Mouse (Mus musculus): Measurements from ENCODE around the gene Rgs5. TPM values are rescaled to one million over a fixed set of nuclear protein-coding genes. Genes with fewer than 3 reads are reported as not detected.
A peak's percentile ranks its signal among the peaks of the same experiment; 100 is the strongest.

The Rgs5 gene
- not detected in 2 replicates for total RNA-seq (2017)

GRCm38 (mm10) chr1:169655256-169655655 lies at the start of gene Rgs5:
Gene Rgs5, plus strand, starts transcription at chr1:169655501.
- no peak for ATAC-seq (replicated peaks; ENCODE audit: low read depth, poor library complexity, severe bottlenecking)

GRCm38 (mm10) chr1:169606164-169606563 lies 49.1 kb upstream of the Rgs5 start:
- no peak for ATAC-seq (replicated peaks; ENCODE audit: low read depth, poor library complexity, severe bottlenecking)

- no peak for ATAC-seq (replicated peaks; ENCODE audit: low read depth, poor library complexity, severe bottlenecking)
Observed at GRCm38 (mm10) chr1:169629738-169630137, 25.6 kb upstream of the Rgs5 start.

GRCm38 (mm10) chr1:169637251-169637750 lies 18.0 kb upstream of the Rgs5 start:
- ATAC-seq (replicated peaks; ENCODE audit: low read depth, poor library complexity, severe bottlenecking): no peak

- ATAC-seq (replicated peaks; ENCODE audit: low read depth, poor library complexity, severe bottlenecking): no peak
Observed at GRCm38 (mm10) chr1:169644884-169645653, 10.2 kb upstream of the Rgs5 start.

- no peak for ATAC-seq (replicated peaks; ENCODE audit: low read depth, poor library complexity, severe bottlenecking)
Observed at GRCm38 (mm10) chr1:169659479-169659878, 4.2 kb downstream of the Rgs5 start.

GRCm38 (mm10) chr1:169667328-169667727 lies 12.0 kb downstream of the Rgs5 start:
- no peak for ATAC-seq (replicated peaks; ENCODE audit: low read depth, poor library complexity, severe bottlenecking)

- no peak; the same call in 1 of the 2 replicates for ATAC-seq (replicated peaks; ENCODE audit: low read depth, poor library complexity, severe bottlenecking)
Observed at GRCm38 (mm10) chr1:169670705-169671104, 15.4 kb downstream of the Rgs5 start.

- no peak for ATAC-seq (replicated peaks; ENCODE audit: low read depth, poor library complexity, severe bottlenecking)
Observed at GRCm38 (mm10) chr1:169671801-169672200, 16.5 kb downstream of the Rgs5 start.

GRCm38 (mm10) chr1:169672272-169672671 lies 17.0 kb downstream of the Rgs5 start:
- no peak for ATAC-seq (replicated peaks; ENCODE audit: low read depth, poor library complexity, severe bottlenecking)

- ATAC-seq (replicated peaks; ENCODE audit: low read depth, poor library complexity, severe bottlenecking): peak; percentile 65; the same call in 1 of the 2 replicates
Observed at GRCm38 (mm10) chr1:169674116-169674515, 18.8 kb downstream of the Rgs5 start.

- no peak for ATAC-seq (replicated peaks; ENCODE audit: low read depth, poor library complexity, severe bottlenecking)
Observed at GRCm38 (mm10) chr1:169676751-169677150, 21.4 kb downstream of the Rgs5 start.

GRCm38 (mm10) chr1:169680455-169681208 lies 25.3 kb downstream of the Rgs5 start:
- no peak for ATAC-seq (replicated peaks; ENCODE audit: low read depth, poor library complexity, severe bottlenecking)

- peak; percentile 60; the same call in 1 of the 2 replicates for ATAC-seq (replicated peaks; ENCODE audit: low read depth, poor library complexity, severe bottlenecking)
Observed at GRCm38 (mm10) chr1:169682775-169683497, 27.6 kb downstream of the Rgs5 start.

- no peak for ATAC-seq (replicated peaks; ENCODE audit: low read depth, poor library complexity, severe bottlenecking)
Observed at GRCm38 (mm10) chr1:169685257-169685656, 30.0 kb downstream of the Rgs5 start.

- no peak for ATAC-seq (replicated peaks; ENCODE audit: low read depth, poor library complexity, severe bottlenecking)
Observed at GRCm38 (mm10) chr1:169693040-169693439, 37.7 kb downstream of the Rgs5 start.

- ATAC-seq (replicated peaks; ENCODE audit: low read depth, poor library complexity, severe bottlenecking): no peak
Observed at GRCm38 (mm10) chr1:169693537-169693936, 38.2 kb downstream of the Rgs5 start.

- no peak for ATAC-seq (replicated peaks; ENCODE audit: low read depth, poor library complexity, severe bottlenecking)
Observed at GRCm38 (mm10) chr1:169695356-169695755, 40.1 kb downstream of the Rgs5 start.

GRCm38 (mm10) chr1:169697236-169697635 lies 41.9 kb downstream of the Rgs5 start:
- ATAC-seq (replicated peaks; ENCODE audit: low read depth, poor library complexity, severe bottlenecking): no peak

GRCm38 (mm10) chr1:169699184-169699583 lies 43.9 kb downstream of the Rgs5 start:
- ATAC-seq (replicated peaks; ENCODE audit: low read depth, poor library complexity, severe bottlenecking): no peak
